Mouse (Mus musculus) heart, embryonic 14.5 days (tissue): ENCODE data around the gene Phc3. TPM values are rescaled to one million over a fixed set of nuclear protein-coding genes. Genes with fewer than 3 reads are reported as not detected.

Experiments
- ATAC-seq: fragments of 200-750 bp; cut with Nextera tagmentation; 2 replicates; pipeline ENCODE4 v1.8.0; 2017; ENCODE audit warnings: low read depth, moderate TSS enrichment; ENCODE audit not compliant: insufficient number of reproducible peaks, insufficient read depth, low FRiP score
- H3K27ac ChIP-seq, 2 experiments: fragments of 200-500 bp in 1 of 2; fragments of 300-500 bp in 1 of 2; sonication (generic) in 1 of 2; replicated peaks in 1 of 2; 2 replicates each; pipeline ENCODE4 v1.5.1; 2012 to 2014; ENCODE audit warnings: low read depth in 2 of 2, low read length in 2 of 2, control low read depth in 1 of 2, mild to moderate bottlenecking in 1 of 2, mixed read lengths in 1 of 2; ENCODE audit not compliant: control insufficient read depth in 1 of 2, insufficient read depth in 1 of 2
- H3K27me3 ChIP-seq: fragments of 300-500 bp; sonication (generic); 2 replicates; pipeline ENCODE4 v1.6.1; 2014; ENCODE audit warnings: mild to moderate bottlenecking, low read length, control low read depth; ENCODE audit not compliant: control insufficient read depth, insufficient read depth
- H3K36me3 ChIP-seq: fragments of 300-500 bp; sonication (generic); 2 replicates; pipeline ENCODE4 v1.6.1; 2014; ENCODE audit warnings: mild to moderate bottlenecking, control low read depth, low read length, mixed read lengths; ENCODE audit not compliant: control insufficient read depth, insufficient read depth
- H3K4me1 ChIP-seq, 2 experiments: fragments of 200-500 bp in 1 of 2; fragments of 300-500 bp in 1 of 2; sonication (generic) in 1 of 2; 2 replicates each; pipeline ENCODE4 v1.6.1; 2012 to 2014; ENCODE audit warnings: low read length in 2 of 2, control low read depth in 1 of 2, mixed read lengths in 1 of 2; ENCODE audit not compliant: control insufficient read depth in 2 of 2, insufficient read depth in 2 of 2
- H3K4me2 ChIP-seq: fragments of 300-500 bp; sonication (generic); 2 replicates; pipeline ENCODE4 v1.6.1; 2014; ENCODE audit warnings: mild to moderate bottlenecking, low read length
- H3K4me3 ChIP-seq, 2 experiments: fragments of 200-500 bp in 1 of 2; fragments of 300-500 bp in 1 of 2; sonication (generic) in 1 of 2; 2 replicates each; pipeline ENCODE4 v1.5.1; 2012 to 2014; ENCODE audit warnings: low read length in 2 of 2, mild to moderate bottlenecking in 2 of 2, control low read depth in 1 of 2, low read depth in 1 of 2, moderate library complexity in 1 of 2; ENCODE audit not compliant: control insufficient read depth in 1 of 2, insufficient read depth in 1 of 2
- H3K9ac ChIP-seq: fragments of 300-500 bp; sonication (generic); 2 replicates; pipeline ENCODE4 v1.6.1; 2014; ENCODE audit warnings: mild to moderate bottlenecking, low read length
- H3K9me3 ChIP-seq: fragments of 300-500 bp; sonication (generic); 2 replicates; pipeline ENCODE4 v1.6.1; 2016; ENCODE audit warnings: low read length, control low read depth; ENCODE audit not compliant: control insufficient read depth
- WGBS: fragments of 180-500 bp; shearing (Covaris S2); extraction: QIAGEN DNeasy Blood & Tissue Kit; methylation state at CpG from one replicate; pipeline ENCODE4 v1.1.7; 2014; 5-methylcytosine and 5-hydroxymethylcytosine counted together
- polyA plus RNA-seq: library from polyadenylated mRNA; unstranded; fragments of >200 nt; fragmentation: Nextera tagmentation; extraction: Ambion mirVana; gene quantifications from 2 replicates; pipeline ENCODE4 v1.2.1, GENCODE M21; 2014

Gene Phc3
- polyA plus RNA-seq, 1 experiment from 2014 or later, result 7.2 TPM

- Histone ChIP-seq H3K4me1 (peaks cover 5 to 15% of the 10 kb centered on the region in 2 experiments; a peak in 3 of 4 replicates), H3K27ac (no peak overlapping the region), H3K36me3 (no peaks in the 10 kb centered on the region), H3K4me2 (no peak overlapping the region), H3K4me3 (no peak overlapping the region), H3K9ac (no peak overlapping the region), H3K27me3 (no peaks in the 10 kb centered on the region), H3K9me3 (no peaks in the 10 kb centered on the region)
- ATAC-seq, result no peak
- 67% methylated on average over 7 of the region's 7 CpGs for WGBS
Observed at GRCm38 (mm10) chr3:30992161-30992560, 22.9 kb upstream of the Phc3 start.

- Histone ChIP-seq H3K9me3 (no peaks in the 10 kb centered on the region), H3K36me3 (no peaks in the 10 kb centered on the region), H3K9ac (peak overlapping the region; percentile 38; the same call in 1 of the 2 replicates), H3K4me2 (peak overlapping the region; percentile 50), H3K4me1 (peaks cover 5 to 9% of the 10 kb centered on the region in 2 experiments; a peak in 3 of 4 replicates), H3K27ac (peak overlapping the region; percentile 59 to 78), H3K4me3 (no peak overlapping the region), H3K27me3 (no peaks in the 10 kb centered on the region)
- ATAC-seq, result peak; percentile 89
- 34% methylated on average over 9 of the region's 9 CpGs for WGBS
Observed at GRCm38 (mm10) chr3:30987396-30988318, 18.4 kb upstream of the Phc3 start.

GRCm38 (mm10) chr3:30982924-30983536 lies 13.8 kb upstream of the Phc3 start:
- Histone ChIP-seq H3K27me3 (no peaks in the 10 kb centered on the region), H3K4me2 (no peak overlapping the region), H3K4me1 (peaks cover 7 to 9% of the 10 kb centered on the region in 2 experiments), H3K36me3 (no peaks in the 10 kb centered on the region), H3K4me3 (no peak overlapping the region), H3K27ac (no peak overlapping the region), H3K9ac (no peak overlapping the region), H3K9me3 (no peaks in the 10 kb centered on the region)
- WGBS, result 68% methylated on average over 8 of the region's 8 CpGs
- ATAC-seq, result no peak

GRCm38 (mm10) chr3:30981616-30982380 lies 12.6 kb upstream of the Phc3 start:
- Histone ChIP-seq H3K4me2 (no peak overlapping the region), H3K27ac (no peak overlapping the region)
- WGBS, result 52% methylated on average over 5 of the region's 5 CpGs

GRCm38 (mm10) chr3:30976991-30977603 lies 7.9 kb upstream of the Phc3 start:
- Histone ChIP-seq H3K27ac (no peak overlapping the region), H3K4me1 (peaks cover 0 to 3% of the 10 kb centered on the region in 2 experiments; a peak in 1 of 4 replicates), H3K9me3 (no peaks in the 10 kb centered on the region), H3K4me2 (no peak overlapping the region), H3K4me3 (no peak overlapping the region), H3K9ac (no peak overlapping the region), H3K27me3 (no peaks in the 10 kb centered on the region), H3K36me3 (no peaks in the 10 kb centered on the region)
- 14% methylated on average over 1 of the region's 1 CpGs for WGBS
- no peak for ATAC-seq

More at GRCm38 (mm10) chr3:30981616-30982380, 12.6 kb upstream of the Phc3 start:
- Histone ChIP-seq H3K4me3 (no peak overlapping the region), H3K4me1 (peaks cover 0 to 3% of the 10 kb centered on the region in 2 experiments; a peak in 1 of 4 replicates), H3K9ac (no peak overlapping the region), H3K9me3 (no peaks in the 10 kb centered on the region), H3K27me3 (no peaks in the 10 kb centered on the region), H3K36me3 (no peaks in the 10 kb centered on the region)
- ATAC-seq, result no peak

- Histone ChIP-seq H3K4me2 (no peak overlapping the region), H3K4me3 (no peak overlapping the region), H3K36me3 (no peaks in the 10 kb centered on the region), H3K9ac (no peak overlapping the region), H3K27me3 (no peaks in the 10 kb centered on the region), H3K9me3 (no peaks in the 10 kb centered on the region), H3K4me1 (no peaks in the 10 kb centered on the region), H3K27ac (no peak overlapping the region)
- no peak for ATAC-seq
- 44% methylated on average over 9 of the region's 9 CpGs for WGBS
Observed at GRCm38 (mm10) chr3:30975102-30975754, 6.0 kb upstream of the Phc3 start.
